Mouse (Mus musculus): ENCODE data around the gene Arpc2. TPM values are rescaled to one million over a fixed set of nuclear protein-coding genes. Genes with fewer than 3 reads are reported as not detected.

Arpc2 gene
- total and polyA plus RNA-seq, 3 experiments = 234 to 522 (median 455) TPM

DNA sequence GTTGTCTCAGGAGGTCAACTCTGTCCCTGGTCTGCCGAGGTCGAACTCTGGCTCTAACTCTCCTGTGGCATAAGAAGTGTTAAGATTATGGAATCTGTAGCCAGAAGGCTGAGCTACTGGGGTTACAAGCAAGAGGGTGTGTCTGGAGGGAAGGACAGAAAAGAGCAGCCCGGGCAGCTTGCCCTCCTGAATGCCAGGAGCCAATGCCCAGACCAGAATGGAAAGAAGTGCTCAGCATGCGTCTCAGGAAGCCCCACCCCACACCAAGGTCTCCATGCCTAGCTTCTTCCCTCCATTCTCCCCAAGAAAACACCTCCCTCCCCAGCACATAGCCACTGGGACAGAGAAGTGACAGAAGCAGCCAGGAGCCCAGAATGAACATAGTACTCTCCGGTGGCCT lies 63.1 kb downstream of the Arpc2 start:
- no peak overlapping the region for H3K27ac ChIP-seq (ENCODE audit: insufficient read depth, low read depth)
- H3K27me3 ChIP-seq (replicated peaks) = no peaks in the 10 kb centered on the region
- DNase-seq (ENCODE audit: extremely low read depth) = no peak
- peaks cover 46% of the 10 kb centered on the region for H3K79me2 ChIP-seq (replicated peaks; ENCODE audit: control insufficient read depth, extremely low read depth, insufficient read depth, poor library complexity, severe bottlenecking)
- no peaks in the 10 kb centered on the region for H3K9me3 ChIP-seq (replicated peaks; ENCODE audit: low read length)
- in situ Hi-C loops (cut with MboI; ENCODE audit: low pct_ligation_motif_present, low pct_unique_long_range_greater_than_20kb, low sequenced_read_pairs) = no loop called here
- TF ChIP-seq USF2 (conservative IDR thresholded peaks at IDR 0.05; ENCODE audit: low read depth, low read length) (no peak), ZKSCAN1 (IDR thresholded peaks at IDR 0.05; ENCODE audit: borderline replicate concordance, low read depth, low read length) (no peak)
- dilution Hi-C loops (cut with MboI; ENCODE audit: extremely low pct_ligation_motif_present, extremely low pct_unique_long_range_greater_than_20kb, low sequenced_read_pairs) = no loop called here
- H3K4me2 ChIP-seq (ENCODE audit: insufficient read depth, low read depth, poor library complexity, severe bottlenecking) = no peak overlapping the region
- H3K4me3 ChIP-seq (replicated peaks in 1 of 3; ENCODE audit: low read depth in 2 of 3, low read length in 2 of 3, poor library complexity in 1 of 3) = no peak overlapping the region
- H3K36me3 ChIP-seq (replicated peaks in 1 of 2; ENCODE audit: control insufficient read depth in 1 of 2, insufficient read depth in 1 of 2, low read length in 1 of 2) = peaks cover 5 to 67% of the 10 kb centered on the region in 2 experiments
- no peak overlapping the region for H3K9ac ChIP-seq (ENCODE audit: insufficient read depth, low read depth)
- H3K4me1 ChIP-seq (ENCODE audit: control insufficient read depth in 1 of 2, insufficient read depth in 2 of 2) = peaks cover 40 to 85% of the 10 kb centered on the region in 2 experiments

DNA sequence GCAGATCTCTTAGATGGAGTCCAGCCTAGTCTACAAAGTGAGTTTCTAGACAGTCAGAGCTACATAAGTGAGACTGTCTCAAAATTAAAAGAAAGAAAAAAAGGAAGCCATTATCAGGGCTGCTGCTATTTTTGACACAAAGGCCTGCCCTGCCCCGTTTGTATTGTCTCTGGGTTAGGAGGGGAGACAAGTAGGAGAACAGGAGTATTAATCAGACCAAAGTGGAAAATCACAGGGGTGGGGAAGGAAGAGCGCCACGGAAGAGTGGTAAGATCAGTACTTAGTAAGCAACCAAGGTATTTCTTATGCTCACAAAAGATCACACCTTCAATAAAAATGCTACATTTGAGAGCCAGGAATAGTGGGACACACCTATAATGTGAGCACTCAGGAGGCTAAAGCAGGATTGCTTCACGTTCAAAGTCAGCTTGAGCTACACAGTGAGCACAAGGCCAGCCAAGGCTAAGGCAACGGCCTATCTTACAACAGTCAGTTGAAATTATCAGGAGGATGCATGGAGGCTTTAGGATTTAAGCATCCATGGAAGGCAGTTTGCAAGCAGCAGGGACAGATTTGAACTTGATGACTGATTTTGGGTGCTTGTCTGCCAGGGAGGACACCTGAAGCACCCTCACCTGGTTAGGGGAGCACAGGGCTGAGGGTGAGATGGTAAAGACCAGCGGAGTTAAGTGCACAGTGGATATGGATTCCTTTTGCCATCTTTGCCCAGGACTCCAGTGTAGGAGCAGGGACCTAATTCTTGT lies 64.6 kb downstream of the Arpc2 start:
- H3K4me1 ChIP-seq (ENCODE audit: control insufficient read depth in 1 of 2, insufficient read depth in 2 of 2) = peaks cover 34 to 79% of the 10 kb centered on the region in 2 experiments

DNA sequence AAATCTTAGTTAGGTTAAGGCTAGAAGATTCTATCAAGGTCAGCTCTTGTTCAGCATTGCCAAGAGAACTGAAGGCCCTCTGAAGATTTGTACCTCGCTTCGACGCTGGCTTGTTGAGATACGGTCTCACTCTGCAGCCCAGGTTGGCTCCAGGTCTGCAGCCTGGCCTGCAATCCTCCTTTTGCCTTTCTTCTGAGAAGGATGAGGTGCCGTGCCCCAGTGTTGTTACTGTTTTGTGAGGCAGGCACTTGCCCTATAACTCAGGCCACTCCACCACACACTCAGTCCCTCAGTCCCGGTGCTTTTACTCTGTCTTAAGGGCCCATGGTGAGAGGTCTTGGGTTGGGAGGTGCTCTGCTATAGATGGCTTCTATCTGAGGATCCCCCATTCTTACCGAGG lies 66.3 kb downstream of the Arpc2 start:
- Histone ChIP-seq H3K9me3 (replicated peaks; ENCODE audit: low read length) (peaks cover 2% of the 10 kb centered on the region), H3K4me1 (ENCODE audit: control insufficient read depth in 1 of 2, insufficient read depth in 2 of 2) (peaks cover 18 to 67% of the 10 kb centered on the region in 2 experiments), H3K27ac (ENCODE audit: insufficient read depth, low read depth) (no peak overlapping the region), H3K36me3 (replicated peaks in 1 of 2; ENCODE audit: control insufficient read depth in 1 of 2, insufficient read depth in 1 of 2, low read length in 1 of 2) (peaks cover 0 to 39% of the 10 kb centered on the region in 2 experiments), H3K4me3 (replicated peaks in 1 of 3; ENCODE audit: low read depth in 2 of 3, low read length in 2 of 3, poor library complexity in 1 of 3) (peak overlapping the region in 1 of 3 experiments; percentile 5), H3K79me2 (replicated peaks; ENCODE audit: control insufficient read depth, extremely low read depth, insufficient read depth, poor library complexity, severe bottlenecking) (peaks cover 36% of the 10 kb centered on the region), H3K4me2 (ENCODE audit: insufficient read depth, low read depth, poor library complexity, severe bottlenecking) (peak overlapping the region; percentile 70; the same call in 1 of the 2 replicates), H3K27me3 (replicated peaks) (no peaks in the 10 kb centered on the region), H3K9ac (ENCODE audit: insufficient read depth, low read depth) (0 out of 2 replicates have a peak overlapping the region, but pooled peaks have one; percentile 61)
- DNase-seq (ENCODE audit: extremely low read depth) = no peak
- no peak for TF ChIP-seq TCF12 (IDR thresholded peaks at IDR 0.05; ENCODE audit: low read depth, low read length)
- dilution Hi-C loops (cut with MboI; ENCODE audit: extremely low pct_ligation_motif_present, extremely low pct_unique_long_range_greater_than_20kb, low sequenced_read_pairs) (no loop called here), in situ Hi-C loops (cut with MboI; ENCODE audit: low pct_ligation_motif_present, low pct_unique_long_range_greater_than_20kb, low sequenced_read_pairs) (no loop called here)

More for the DNA sequence above, 64.6 kb downstream of the Arpc2 start:
- dilution Hi-C loops (cut with MboI; ENCODE audit: extremely low pct_ligation_motif_present, extremely low pct_unique_long_range_greater_than_20kb, low sequenced_read_pairs) (no loop called here), in situ Hi-C loops (cut with MboI; ENCODE audit: low pct_ligation_motif_present, low pct_unique_long_range_greater_than_20kb, low sequenced_read_pairs) (no loop called here)
- Histone ChIP-seq H3K36me3 (replicated peaks in 1 of 2; ENCODE audit: control insufficient read depth in 1 of 2, insufficient read depth in 1 of 2, low read length in 1 of 2) (peaks cover 0 to 55% of the 10 kb centered on the region in 2 experiments), H3K9ac (ENCODE audit: insufficient read depth, low read depth) (no peak overlapping the region), H3K4me2 (ENCODE audit: insufficient read depth, low read depth, poor library complexity, severe bottlenecking) (no peak overlapping the region), H3K79me2 (replicated peaks; ENCODE audit: control insufficient read depth, extremely low read depth, insufficient read depth, poor library complexity, severe bottlenecking) (peaks cover 46% of the 10 kb centered on the region), H3K27ac (ENCODE audit: insufficient read depth, low read depth) (no peak overlapping the region), H3K9me3 (replicated peaks; ENCODE audit: low read length) (no peaks in the 10 kb centered on the region), H3K27me3 (replicated peaks) (no peaks in the 10 kb centered on the region), H3K4me3 (replicated peaks in 1 of 3; ENCODE audit: low read depth in 2 of 3, low read length in 2 of 3, poor library complexity in 1 of 3) (no peak overlapping the region)
- no peak for DNase-seq (ENCODE audit: extremely low read depth)
- TF ChIP-seq E2F4 (IDR thresholded peaks at IDR 0.05; ENCODE audit: insufficient replicate concordance, low read depth, low read length) (no peak), ZKSCAN1 (IDR thresholded peaks at IDR 0.05; ENCODE audit: borderline replicate concordance, low read depth, low read length) (no peak), JUND (conservative IDR thresholded peaks at IDR 0.05; ENCODE audit: low read depth, low read length) (no peak), POLR2AphosphoS2 (IDR thresholded peaks at IDR 0.05; ENCODE audit: low read depth, low read length) (no peak), JUN (IDR thresholded peaks at IDR 0.05; ENCODE audit: insufficient read depth, low read depth, low read length) (no peak), CHD1 (IDR thresholded peaks at IDR 0.05; ENCODE audit: low read depth, low read length) (no peak), PAX5 (IDR thresholded peaks at IDR 0.05; ENCODE audit: low read length) (no peak), MAFK (IDR thresholded peaks at IDR 0.05; ENCODE audit: insufficient replicate concordance, low read length) (no peak), NELFE (IDR thresholded peaks at IDR 0.05; ENCODE audit: low read depth, low read length) (no peak)
